Mouse (Mus musculus) frontal cortex, postnatal 10 days (tissue): ENCODE measurements around the gene Cops4.

Experiments
- DNase-seq, 2 experiments: peaks; one replicate each; pipeline ENCODE4 v3.0.0; 2022; ENCODE audit warnings: low spot score in 2 of 2, mixed read lengths in 1 of 2

Gene Cops4

GRCm38 (mm10) chr5:100536638-100537037 is 18.5 kb downstream of the Cops4 start:
- DNase-seq = peak in 1 of 2 experiments; percentile 12

GRCm38 (mm10) chr5:100546294-100547080 is 28.4 kb downstream of the Cops4 start:
- no peak for DNase-seq

GRCm38 (mm10) chr5:100548236-100548635 is 30.1 kb downstream of the Cops4 start:
- DNase-seq = no peak

- no peak for DNase-seq
Measured at GRCm38 (mm10) chr5:100549311-100549710, 31.2 kb downstream of the Cops4 start.

- no peak for DNase-seq
Measured at GRCm38 (mm10) chr5:100550151-100550550, 32.0 kb downstream of the Cops4 start.

GRCm38 (mm10) chr5:100551952-100552351 is 33.8 kb downstream of the Cops4 start:
- no peak for DNase-seq

GRCm38 (mm10) chr5:100553426-100553825 is 35.3 kb downstream of the Cops4 start:
- no peak for DNase-seq

- DNase-seq = no peak
Measured at GRCm38 (mm10) chr5:100557019-100557418, 38.9 kb downstream of the Cops4 start.

GRCm38 (mm10) chr5:100557537-100557936 is 39.4 kb downstream of the Cops4 start:
- no peak for DNase-seq

- no peak for DNase-seq
Measured at GRCm38 (mm10) chr5:100558783-100559182, 40.7 kb downstream of the Cops4 start.

GRCm38 (mm10) chr5:100559357-100559756 is 41.2 kb downstream of the Cops4 start:
- no peak for DNase-seq

- no peak for DNase-seq
Measured at GRCm38 (mm10) chr5:100562702-100563101, 44.6 kb downstream of the Cops4 start.

- DNase-seq = no peak
Measured at GRCm38 (mm10) chr5:100566798-100567197, 48.7 kb downstream of the Cops4 start.

- no peak for DNase-seq
Measured at GRCm38 (mm10) chr5:100567258-100568032, 49.3 kb downstream of the Cops4 start.

- DNase-seq = no peak
Measured at GRCm38 (mm10) chr5:100568177-100568576, 50.1 kb downstream of the Cops4 start.

GRCm38 (mm10) chr5:100568802-100569201 is 50.7 kb downstream of the Cops4 start:
- DNase-seq = no peak

- DNase-seq = no peak
Measured at GRCm38 (mm10) chr5:100569250-100569934, 51.3 kb downstream of the Cops4 start.

GRCm38 (mm10) chr5:100569997-100570595 is 52.0 kb downstream of the Cops4 start:
- DNase-seq = no peak

- DNase-seq = no peak
Measured at GRCm38 (mm10) chr5:100570716-100571115, 52.6 kb downstream of the Cops4 start.

- no peak for DNase-seq
Measured at GRCm38 (mm10) chr5:100572069-100572468, 54.0 kb downstream of the Cops4 start, which contains the start of gene Plac8. TSS of gene Plac8 (minus strand) at chr5:100572245.

- no peak for DNase-seq
Measured at GRCm38 (mm10) chr5:100573256-100573655, 55.1 kb downstream of the Cops4 start.

- DNase-seq = no peak
Measured at GRCm38 (mm10) chr5:100574771-100575170, 56.7 kb downstream of the Cops4 start.
